Mouse (Mus musculus) cerebellum, adult 2 months (tissue): ENCODE measurements around the gene Slc39a11.

Experiments used
- CTCF ChIP-seq: fragments of 200-500 bp; IDR thresholded peaks from 2 replicates; pipeline ENCODE4 v1.5.1; 2011; ENCODE audit warnings: low read depth, mild to moderate bottlenecking, control low read depth, low read length, moderate library complexity, borderline replicate concordance; ENCODE audit not compliant: insufficient read depth
- POLR2A ChIP-seq: fragments of 200-500 bp; IDR thresholded peaks from 2 replicates; pipeline ENCODE4 v1.6.1; 2011; ENCODE audit warnings: low read length, control low read depth, borderline replicate concordance; ENCODE audit not compliant: insufficient read depth

DNA sequence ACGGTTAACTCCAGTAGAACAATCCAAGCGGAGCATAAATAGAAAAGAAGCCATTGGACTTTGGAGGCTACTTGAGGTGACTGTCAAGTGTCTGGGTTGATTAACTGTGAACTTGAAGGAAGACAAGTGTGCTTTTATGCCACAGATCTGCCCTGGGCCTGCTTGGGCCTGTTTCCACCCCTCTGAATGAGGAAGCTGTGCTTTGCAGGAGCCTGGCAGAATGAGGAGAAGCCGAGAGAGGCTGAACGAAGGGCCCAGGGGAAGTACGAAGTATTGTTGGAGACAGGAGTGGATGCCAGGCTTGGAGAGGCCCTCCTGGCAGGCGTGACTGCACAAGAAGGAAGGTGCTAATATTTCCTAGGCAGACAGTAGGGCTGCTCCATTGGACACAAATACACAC is 378.0 kb downstream of the Slc39a11 start:
- TF ChIP-seq CTCF (no peak), POLR2A (no peak)
